Mouse (Mus musculus) stomach, embryonic 14.5 days (tissue): ENCODE results near the gene Bicral. TPM values are rescaled to one million over a fixed set of nuclear protein-coding genes. Genes with fewer than 3 reads are reported as not detected.

ENCODE experiments used
- ATAC-seq: fragments of 200-750 bp; cut with Nextera tagmentation; 2 replicates; pipeline ENCODE4 v1.8.0; 2017; ENCODE audit warnings: low read depth, moderate TSS enrichment; ENCODE audit not compliant: insufficient number of reproducible peaks, insufficient read depth, low FRiP score
- H3K27ac ChIP-seq: fragments of 300-500 bp; sonication (generic); 2 replicates; pipeline ENCODE4 v1.5.1; 2014; ENCODE audit warnings: mild to moderate bottlenecking, low read length, moderate library complexity, mixed read lengths
- H3K27me3 ChIP-seq: fragments of 300-500 bp; sonication (generic); 2 replicates; pipeline ENCODE4 v1.6.1; 2014; ENCODE audit warnings: low read length, control low read depth, mixed read lengths; ENCODE audit not compliant: control insufficient read depth, insufficient read depth
- H3K36me3 ChIP-seq: fragments of 300-500 bp; sonication (generic); 2 replicates; pipeline ENCODE4 v1.6.1; 2014; ENCODE audit warnings: mild to moderate bottlenecking, control low read depth, low read length, moderate library complexity, mixed read lengths; ENCODE audit not compliant: control insufficient read depth, insufficient read depth
- H3K4me1 ChIP-seq: fragments of 300-500 bp; sonication (generic); 2 replicates; pipeline ENCODE4 v1.6.1; 2014; ENCODE audit warnings: low read length, control low read depth, mixed read lengths; ENCODE audit not compliant: control insufficient read depth, insufficient read depth
- H3K4me2 ChIP-seq: fragments of 300-500 bp; sonication (generic); replicated peaks from 2 replicates; pipeline ENCODE4 v1.6.1; 2014; ENCODE audit warnings: low read depth, low read length, control low read depth
- H3K4me3 ChIP-seq: fragments of 300-500 bp; sonication (generic); 2 replicates; pipeline ENCODE4 v1.5.1; 2014; ENCODE audit warnings: low read depth, low read length, control low read depth
- H3K9ac ChIP-seq: fragments of 300-500 bp; sonication (generic); replicated peaks from 2 replicates; pipeline ENCODE4 v1.6.1; 2014; ENCODE audit warnings: low read depth, mild to moderate bottlenecking, control low read depth, low read length, moderate library complexity, mixed read lengths
- H3K9me3 ChIP-seq: fragments of 300-500 bp; sonication (generic); 2 replicates; pipeline ENCODE4 v1.6.1; 2016; ENCODE audit warnings: low read depth, low read length, control low read depth; ENCODE audit not compliant: control insufficient read depth
- WGBS: fragments of 180-500 bp; shearing (Covaris S2); extraction: QIAGEN DNeasy Blood & Tissue Kit; methylation state at CpG from one replicate; pipeline ENCODE4 v1.1.7; 2014; 5-methylcytosine and 5-hydroxymethylcytosine counted together
- polyA plus RNA-seq: library from polyadenylated mRNA; unstranded; fragments of >200 nt; fragmentation: Nextera tagmentation; extraction: Ambion mirVana; gene quantifications from 2 replicates; pipeline ENCODE4 v1.2.1, GENCODE M21; 2014

Bicral gene
- polyA plus RNA-seq: 6.0 and 6.6 TPM in 2 replicates

DNA sequence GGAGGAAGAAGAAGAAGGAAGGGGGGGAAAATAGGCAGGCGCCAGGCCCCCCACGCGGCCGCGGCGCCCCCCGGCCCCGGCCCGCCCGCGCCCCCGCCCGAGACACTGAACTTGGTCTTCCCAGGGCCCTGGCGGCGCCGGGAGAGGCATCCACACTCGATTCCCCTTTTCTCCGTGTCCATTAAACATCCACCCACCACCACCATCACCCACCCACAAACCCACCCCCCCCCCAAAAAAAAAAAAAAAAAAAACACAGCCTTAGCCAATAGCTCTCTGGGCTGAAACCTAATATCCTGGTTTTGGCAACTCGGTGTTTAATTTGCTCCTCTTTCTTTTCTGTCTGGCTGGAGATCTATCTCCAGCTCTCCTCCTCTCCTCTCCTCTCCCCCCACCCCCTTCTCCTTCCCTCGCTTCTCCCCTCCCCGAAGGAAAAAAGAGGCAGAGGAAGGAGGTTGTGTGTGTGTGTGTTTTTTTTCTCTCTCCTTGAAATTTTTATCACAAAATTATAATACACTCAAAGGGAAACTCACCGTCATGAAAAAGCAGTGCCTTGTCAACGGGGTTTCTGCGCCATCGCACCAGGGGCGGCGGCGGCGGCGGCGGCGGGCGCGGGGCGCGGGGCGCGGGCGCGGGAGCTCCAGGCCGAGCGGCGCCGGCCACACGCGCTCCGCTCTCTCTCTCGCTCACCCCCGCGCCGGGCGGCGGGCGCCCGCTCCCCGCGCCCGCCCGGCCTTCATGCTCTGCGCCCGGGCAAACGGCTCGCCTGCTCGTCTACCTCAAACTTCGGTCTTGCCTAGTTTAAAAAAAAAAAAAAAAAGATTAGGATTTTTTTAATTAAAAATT, at the start of gene Bicral:
TSS of gene Bicral (minus strand) at position 580 of the 846 bp plus-strand sequence.
- Histone ChIP-seq H3K27ac (peak within 1 kb of the TSS; percentile 100), H3K4me3 (peak within 1 kb of the TSS; percentile 96), H3K4me1 (peaks cover 14% of the 10 kb centered on the region), H3K9ac (peak within 1 kb of the TSS; percentile 100), H3K36me3 (no peaks in the 10 kb centered on the region), H3K4me2 (peak within 1 kb of the TSS; percentile 48), H3K27me3 (no peaks in the 10 kb centered on the region), H3K9me3 (no peaks in the 10 kb centered on the region)
- under 1% methylated on average over 63 of the region's 65 CpGs for WGBS
- peak; percentile 64 for ATAC-seq

DNA sequence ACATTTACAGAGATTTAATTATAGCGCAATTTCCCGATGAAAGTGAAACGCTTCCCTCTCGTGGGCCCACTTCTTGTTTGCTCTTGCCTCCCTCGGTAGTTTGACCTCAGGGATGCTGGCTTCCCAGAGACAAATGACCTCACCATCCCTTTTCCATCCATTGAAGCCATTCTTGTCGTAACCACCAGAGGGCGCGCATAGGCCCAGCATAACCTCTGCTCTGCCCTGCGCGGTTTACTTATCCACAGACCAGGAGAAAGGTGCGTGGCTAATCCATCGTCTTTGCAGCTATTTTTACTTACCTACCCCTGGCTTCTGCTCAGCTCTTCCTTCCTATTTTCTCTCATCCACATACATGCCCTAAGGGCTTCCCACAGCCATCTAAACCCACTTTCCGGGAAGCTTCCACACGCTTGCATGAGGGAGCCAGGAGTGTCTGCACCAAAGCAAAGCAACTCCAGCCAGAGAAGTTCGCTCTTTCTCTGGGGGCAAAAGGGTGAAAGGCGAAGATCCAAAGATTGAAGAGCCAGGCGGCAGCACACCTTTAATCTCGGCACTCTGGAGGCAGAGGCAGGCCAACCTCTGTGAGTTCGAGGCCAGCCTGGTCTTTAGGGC, 45.7 kb upstream of the Bicral start:
- H3K27me3 ChIP-seq: no peaks in the 10 kb centered on the region
- H3K9ac ChIP-seq: no peak overlapping the region
- H3K4me3 ChIP-seq: no peak overlapping the region
- 22% methylated on average over 19 of the region's 19 CpGs for WGBS
- no peaks in the 10 kb centered on the region for H3K9me3 ChIP-seq
- no peak overlapping the region for H3K27ac ChIP-seq
- H3K4me1 ChIP-seq: no peaks in the 10 kb centered on the region
- H3K36me3 ChIP-seq: no peaks in the 10 kb centered on the region
- no peak overlapping the region for H3K4me2 ChIP-seq
- ATAC-seq: 0 out of 2 replicates have a peak, but pooled peaks have one; percentile 42

DNA sequence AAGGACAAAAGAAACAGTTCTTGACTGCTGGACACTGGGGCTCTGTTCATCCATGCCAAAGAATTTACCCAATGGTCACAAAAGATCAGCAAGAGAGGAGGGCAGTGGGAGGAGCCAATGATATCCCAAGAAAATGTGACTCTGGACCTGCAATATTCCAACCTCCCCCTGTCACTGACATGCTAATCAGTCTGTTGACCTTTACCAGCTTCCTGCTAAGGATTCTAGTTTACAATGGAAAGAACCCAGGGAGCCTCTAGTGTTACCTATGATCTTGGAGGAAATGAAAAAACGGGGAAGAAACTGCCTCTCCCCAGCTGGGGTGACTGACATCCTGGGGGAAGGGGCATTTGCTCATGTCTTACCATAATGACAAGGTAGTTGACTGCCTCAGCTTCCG, 42.7 kb upstream of the Bicral start:
- ATAC-seq: no peak
- no peak overlapping the region for H3K9ac ChIP-seq
- no peak overlapping the region for H3K4me3 ChIP-seq
- no peaks in the 10 kb centered on the region for H3K9me3 ChIP-seq
- H3K27ac ChIP-seq: no peak overlapping the region
- 52% methylated on average over 2 of the region's 2 CpGs for WGBS
- no peaks in the 10 kb centered on the region for H3K27me3 ChIP-seq
- H3K36me3 ChIP-seq: no peaks in the 10 kb centered on the region
- no peak overlapping the region for H3K4me2 ChIP-seq
- H3K4me1 ChIP-seq: peaks cover 11% of the 10 kb centered on the region; the same call in 1 of the 2 replicates

GRCm38 (mm10) chr17:46897221-46897950, 39.1 kb upstream of the Bicral start:
- H3K36me3 ChIP-seq: no peaks in the 10 kb centered on the region; the same call in 1 of the 2 replicates
- peaks cover 16% of the 10 kb centered on the region for H3K4me1 ChIP-seq
- no peak overlapping the region for H3K9ac ChIP-seq
- H3K27ac ChIP-seq: peak overlapping the region; percentile 10; the same call in 1 of the 2 replicates
- H3K4me3 ChIP-seq: no peak overlapping the region
- 26% methylated on average over 13 of the region's 13 CpGs for WGBS
- H3K27me3 ChIP-seq: no peaks in the 10 kb centered on the region
- no peaks in the 10 kb centered on the region for H3K9me3 ChIP-seq
- peak; percentile 62; the same call in 1 of the 2 replicates for ATAC-seq
- no peak overlapping the region for H3K4me2 ChIP-seq

DNA sequence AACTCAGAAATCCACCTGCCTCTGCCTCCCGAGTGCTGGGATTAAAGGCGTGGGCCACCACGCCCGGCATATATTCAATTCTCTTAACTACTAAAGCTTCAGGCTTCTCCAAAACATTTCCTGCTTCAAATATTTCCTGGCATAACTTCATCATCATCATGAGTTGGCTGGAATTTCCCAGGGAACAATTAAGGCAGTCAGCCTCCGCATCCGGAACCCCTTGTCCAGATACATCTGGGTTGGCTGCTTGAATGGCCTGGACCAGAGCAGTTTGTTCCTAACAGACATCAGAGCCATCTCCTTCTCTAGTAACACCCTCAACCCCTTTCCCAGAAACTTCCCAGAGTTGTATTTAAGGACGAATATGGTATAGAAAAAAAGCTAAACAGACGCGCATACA, 37.1 kb upstream of the Bicral start:
- H3K9ac ChIP-seq: no peak overlapping the region
- no peak overlapping the region for H3K27ac ChIP-seq
- no peaks in the 10 kb centered on the region; the same call in 1 of the 2 replicates for H3K36me3 ChIP-seq
- H3K9me3 ChIP-seq: no peaks in the 10 kb centered on the region
- H3K27me3 ChIP-seq: no peaks in the 10 kb centered on the region
- no peak overlapping the region for H3K4me3 ChIP-seq
- 89% methylated on average over 9 of the region's 9 CpGs for WGBS
- no peak for ATAC-seq
- H3K4me2 ChIP-seq: no peak overlapping the region
- H3K4me1 ChIP-seq: peaks cover 27% of the 10 kb centered on the region

- under 1% methylated on average over 62 of the region's 64 CpGs for WGBS
- Histone ChIP-seq H3K9me3 (no peaks in the 10 kb centered on the region), H3K27me3 (no peaks in the 10 kb centered on the region), H3K27ac (peak overlapping the region; percentile 86), H3K4me2 (peak overlapping the region; percentile 82), H3K4me1 (peaks cover 16% of the 10 kb centered on the region), H3K4me3 (peak overlapping the region; percentile 83), H3K9ac (peak overlapping the region; percentile 71), H3K36me3 (no peaks in the 10 kb centered on the region; the same call in 1 of the 2 replicates)
- ATAC-seq: peak; percentile 15; the same call in 1 of the 2 replicates
Measured at GRCm38 (mm10) chr17:46890843-46891594, 32.7 kb upstream of the Bicral start.

GRCm38 (mm10) chr17:46890116-46890815, 32.0 kb upstream of the Bicral start, which contains the start of gene Tbcc:
Tbcc (plus strand) TSS chr17:46890684.
- WGBS: under 1% methylated on average over 40 of the region's 40 CpGs
- Histone ChIP-seq H3K4me3 (peak within 1 kb of the TSS; percentile 83), H3K4me1 (peaks cover 21% of the 10 kb centered on the region), H3K9me3 (no peaks in the 10 kb centered on the region), H3K36me3 (no peaks in the 10 kb centered on the region; the same call in 1 of the 2 replicates), H3K27ac (peak within 1 kb of the TSS; percentile 99), H3K27me3 (no peaks in the 10 kb centered on the region), H3K9ac (peak within 1 kb of the TSS; percentile 71), H3K4me2 (peak within 1 kb of the TSS; percentile 82)
- peak; percentile 91 for ATAC-seq
